Mouse (Mus musculus): ENCODE results near the gene C1qtnf3.

DNA sequence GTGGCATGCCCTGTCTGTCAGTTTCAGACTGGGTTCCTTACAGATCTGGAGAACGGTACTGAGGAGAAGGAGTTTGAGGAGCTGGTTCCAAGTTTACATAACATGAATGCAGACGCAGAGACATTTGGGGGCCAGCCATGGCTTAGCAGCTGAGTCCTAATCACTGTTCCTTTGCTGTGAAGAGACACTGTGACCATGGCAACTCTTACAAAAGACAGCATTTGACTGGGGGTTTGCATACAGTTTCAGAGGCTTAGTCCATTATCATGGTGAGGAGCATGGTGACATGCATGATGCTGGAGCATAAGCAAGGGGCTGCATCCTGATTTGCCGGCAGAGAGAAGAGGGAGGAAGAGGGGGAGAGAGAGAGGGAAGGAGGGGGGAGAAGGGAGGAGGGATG is 29.6 kb upstream of the C1qtnf3 start:
- TF ChIP-seq CTCF (IDR thresholded peaks at IDR 0.05; ENCODE audit: insufficient read depth, low read length), result no peak
- no peak for TF ChIP-seq POLR2A (IDR thresholded peaks at IDR 0.05; ENCODE audit: borderline replicate concordance, extremely low read depth, low read depth, low read length)

All from lung, adult 2 months (tissue).